Mouse (Mus musculus) CD4-positive helper T cell, adult 2 months (primary cell): ENCODE results near the gene Catsperz.
"Not testable (repeated sequence)": the region's sequence is repeated elsewhere in the genome, so short reads cannot be mapped to it uniquely, and the experiment has no call there.

Experiments
- DNase-seq: peaks from one replicate; pipeline ENCODE4 v3.0.0-alpha.2; 2012; ENCODE audit warnings: low read depth, missing footprints, low spot score

Gene Catsperz

DNA sequence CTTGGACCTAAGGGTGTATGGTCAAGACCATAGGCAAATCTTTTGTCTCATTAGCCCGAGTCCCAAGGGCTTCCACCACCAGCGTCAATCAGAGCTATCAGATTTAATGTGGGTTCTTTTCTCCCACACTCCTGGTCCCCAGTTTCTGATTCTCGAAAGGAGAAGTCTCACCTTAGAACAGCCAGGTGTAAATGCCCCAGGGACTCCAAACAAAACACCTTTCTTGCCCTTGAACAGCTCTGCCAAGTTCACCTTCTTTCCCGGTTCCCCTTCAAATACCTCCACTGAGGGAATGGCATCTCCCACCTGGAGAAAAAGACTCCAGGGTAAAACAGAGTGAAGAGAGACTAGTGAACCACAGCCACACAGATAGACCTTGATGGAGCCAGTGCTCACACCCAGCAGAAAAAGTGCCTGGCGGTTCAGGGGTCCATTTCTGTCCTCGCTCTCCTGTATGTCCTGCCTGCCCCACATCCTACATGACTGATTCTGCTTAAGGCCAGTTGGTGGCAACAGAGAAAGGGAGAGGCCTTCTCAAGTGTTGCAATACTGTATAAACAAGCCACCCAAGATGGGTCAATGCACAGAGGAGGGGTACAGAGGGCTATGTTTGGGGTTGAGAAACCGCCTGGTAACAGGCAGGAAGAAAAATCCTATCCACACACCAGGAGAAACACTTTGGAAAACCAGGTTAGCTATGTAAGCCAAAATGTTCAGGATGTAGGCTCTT lies 17.2 kb downstream of the Catsperz start:
- DNase-seq: no peak

DNA sequence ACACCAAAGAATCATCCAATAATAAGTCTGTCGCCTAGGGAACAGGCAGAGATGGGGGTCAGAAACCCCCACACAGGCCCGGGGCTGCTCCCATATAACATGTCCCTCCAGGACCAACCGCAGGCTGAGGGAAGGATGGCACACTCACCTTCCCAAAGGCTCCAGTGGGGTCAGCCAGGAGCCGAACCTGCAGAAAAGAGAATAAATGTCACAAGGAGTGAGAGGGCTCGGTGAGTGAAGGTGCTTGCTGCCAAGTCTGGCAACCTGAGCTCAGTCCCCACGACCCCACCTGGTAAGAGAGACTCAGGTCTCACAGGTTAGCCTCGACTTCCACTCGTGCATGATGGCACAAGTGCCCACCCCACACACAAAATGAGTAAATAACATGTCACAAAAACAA lies 18.1 kb downstream of the Catsperz start:
- no peak for DNase-seq

DNA sequence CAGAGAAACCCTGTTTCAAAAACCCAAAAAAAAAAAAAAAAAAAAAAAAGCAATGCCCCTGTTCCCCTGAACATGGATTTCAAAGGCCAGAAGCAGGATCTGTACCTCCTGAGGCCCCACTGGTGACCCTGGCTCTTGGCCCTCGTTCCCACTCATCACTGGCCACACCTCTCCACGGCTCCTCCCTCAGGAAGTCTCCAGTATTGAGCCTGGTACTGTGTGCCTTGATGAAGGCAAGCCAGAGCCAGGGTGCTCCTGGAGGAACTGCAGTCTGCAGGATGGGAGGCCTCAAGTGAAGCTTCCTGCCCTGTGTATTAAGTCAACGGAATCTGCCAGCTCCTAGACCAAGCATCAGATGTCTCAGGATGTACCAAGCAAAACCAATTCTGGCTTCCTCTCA lies 19.0 kb downstream of the Catsperz start:
- no peak for DNase-seq

DNA sequence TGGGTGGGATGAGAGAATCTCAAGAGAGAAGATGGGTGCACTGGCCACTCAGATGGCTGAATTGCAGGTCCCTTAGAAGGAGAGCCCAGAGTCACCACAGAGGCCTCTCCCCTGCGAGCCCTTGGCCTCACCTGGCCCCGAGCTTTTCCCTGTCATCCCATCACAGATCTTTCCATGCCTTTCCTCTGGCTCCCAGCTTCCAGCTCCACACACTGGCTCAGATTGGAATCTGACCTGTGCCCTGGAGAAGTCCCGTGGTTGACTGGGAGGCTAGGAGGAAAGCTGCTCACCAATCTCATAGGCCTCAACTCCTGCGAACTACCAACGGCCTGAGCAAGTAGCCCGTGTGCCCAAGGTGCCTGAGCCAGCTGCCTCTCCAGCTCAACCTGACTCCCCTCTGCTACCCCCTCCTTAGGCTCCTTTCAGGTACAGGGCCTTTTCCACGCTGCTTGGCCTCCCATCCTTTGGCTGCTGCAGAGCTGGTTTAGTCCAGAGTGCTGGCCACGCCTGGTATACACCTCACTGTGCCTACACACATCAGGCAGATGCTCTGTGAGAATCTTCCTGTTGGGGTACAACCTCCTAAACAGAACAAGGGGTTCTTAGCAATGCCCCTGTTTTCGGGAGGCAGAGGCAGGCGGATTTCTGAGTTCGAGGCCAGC lies 19.6 kb downstream of the Catsperz start:
- DNase-seq: no peak

DNA sequence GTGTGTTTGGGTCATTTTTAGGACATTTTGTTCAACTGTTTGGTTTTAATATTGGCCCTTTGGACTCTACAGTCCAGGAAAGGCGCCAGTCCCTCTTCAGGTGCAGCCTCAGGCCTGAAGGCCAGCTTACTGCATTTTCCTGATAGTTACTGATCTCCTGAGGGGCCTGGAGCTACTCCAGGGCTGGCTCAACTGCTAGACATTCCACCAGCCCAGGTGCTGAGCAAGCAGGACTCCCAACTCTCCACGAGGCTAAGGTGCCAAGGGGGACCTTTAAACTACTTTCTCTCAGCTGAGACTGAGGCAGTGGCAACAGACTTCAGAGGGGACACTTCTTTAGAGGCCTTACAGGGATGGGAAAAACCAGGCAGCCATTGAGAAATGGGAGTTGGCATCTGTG lies 20.3 kb downstream of the Catsperz start:
- no peak for DNase-seq

DNA sequence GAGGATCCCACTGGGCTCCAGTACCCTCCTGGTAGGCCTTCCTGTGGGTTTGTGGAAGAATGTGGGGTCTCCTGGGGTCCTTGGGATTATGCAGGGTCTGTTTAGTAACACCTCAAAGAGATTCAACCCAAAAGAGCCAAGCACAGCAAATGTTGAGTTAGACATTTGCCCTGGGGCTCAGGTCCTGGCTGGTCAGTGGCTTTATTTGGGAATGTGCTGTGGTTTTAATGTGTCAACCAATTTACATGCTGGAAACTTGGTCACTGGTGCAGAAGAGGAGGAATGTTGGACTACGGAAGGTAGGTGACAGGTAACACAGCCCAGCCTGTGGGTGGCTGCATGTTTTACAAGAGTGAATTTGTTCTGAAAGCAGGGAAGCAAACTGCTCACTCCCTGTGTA lies 22.1 kb downstream of the Catsperz start:
- no peak for DNase-seq

DNA sequence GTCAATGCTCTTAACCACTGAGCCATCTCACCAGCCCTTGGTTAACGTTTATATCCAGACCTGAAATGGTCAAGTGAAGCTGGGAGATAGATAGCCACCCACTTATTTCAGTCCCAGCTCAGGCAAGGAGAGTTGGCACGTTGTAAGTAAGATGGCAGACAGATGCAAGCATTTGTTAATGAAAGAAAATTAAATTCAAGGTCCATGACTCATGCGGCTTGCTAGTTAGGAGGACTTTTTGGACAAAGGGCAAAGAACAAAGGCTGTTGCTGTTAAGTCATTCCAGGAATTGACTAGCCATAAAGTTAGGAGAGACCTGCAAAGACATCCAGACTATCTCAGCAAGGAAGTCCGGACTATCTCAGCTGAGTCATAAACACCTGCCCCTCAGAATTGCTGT lies 25.5 kb downstream of the Catsperz start:
- DNase-seq: no peak

DNA sequence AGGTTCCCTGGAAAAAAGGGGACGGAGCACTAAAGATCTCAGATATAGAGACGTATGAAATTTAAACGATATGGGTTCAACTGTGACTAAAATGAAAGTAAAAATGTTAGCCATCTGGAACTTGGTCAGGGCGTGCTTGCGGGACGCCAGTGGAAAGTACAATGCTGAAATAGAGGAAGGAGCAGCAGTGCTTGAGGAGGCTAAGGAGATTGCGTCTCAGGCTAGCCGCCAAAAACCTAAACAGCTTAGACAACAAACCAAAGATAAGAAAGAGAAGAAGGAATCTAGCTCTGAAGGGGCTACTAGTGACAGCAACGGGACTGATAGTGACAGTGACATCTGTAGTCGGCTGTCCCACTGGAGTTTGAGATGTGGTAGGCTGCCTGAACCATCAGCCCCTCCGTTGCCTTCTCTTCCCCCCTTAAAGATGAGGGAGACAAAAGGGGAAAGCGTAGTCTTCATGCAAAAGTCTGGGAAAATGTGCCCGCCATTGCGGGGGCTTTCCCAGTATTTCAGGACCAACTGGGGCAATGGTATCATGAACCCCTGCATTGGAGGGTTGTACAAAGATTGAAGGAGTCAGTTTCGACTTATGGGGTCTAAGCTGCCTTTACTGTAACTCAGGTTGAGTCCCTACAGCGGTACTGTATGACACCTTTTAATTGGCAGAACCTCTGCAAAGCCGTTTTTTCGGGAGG lies 29.4 kb downstream of the Catsperz start:
- DNase-seq: not testable (repeated sequence)

DNA sequence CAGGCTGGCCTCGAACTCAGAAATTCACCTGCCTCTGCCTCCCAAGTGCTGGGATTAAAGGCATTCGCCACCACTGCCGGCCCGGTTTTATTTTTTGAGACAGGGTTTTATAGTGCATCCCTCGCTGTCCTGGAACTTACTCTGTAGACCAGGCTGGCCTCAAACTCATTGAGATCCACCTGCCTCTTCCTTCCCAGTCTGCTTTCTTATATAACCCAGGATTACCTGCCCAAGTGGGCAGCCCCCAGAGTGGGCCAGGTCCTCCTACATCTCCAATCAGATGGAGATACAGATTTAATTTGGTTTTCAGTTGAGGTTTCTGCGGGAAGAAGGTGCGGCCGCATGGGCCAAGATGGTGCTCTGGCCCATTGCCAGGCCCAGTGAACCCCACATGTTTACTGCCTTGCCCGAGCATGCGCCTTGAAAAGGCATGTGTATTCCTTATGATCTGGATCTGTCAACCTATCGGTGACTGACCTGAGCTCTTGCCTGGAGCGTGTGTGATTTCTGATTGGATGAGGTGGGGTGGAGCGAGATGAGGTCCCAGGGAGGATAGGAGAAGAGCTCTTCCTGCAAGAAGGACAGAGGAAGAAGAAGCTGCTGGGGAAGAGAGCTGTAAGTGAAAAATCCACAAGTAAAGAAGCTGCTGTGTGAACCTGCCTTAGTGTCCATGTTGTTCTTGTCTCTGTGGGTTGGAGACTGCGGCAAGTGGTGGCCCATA lies 31.3 kb downstream of the Catsperz start:
- no peak for DNase-seq

DNA sequence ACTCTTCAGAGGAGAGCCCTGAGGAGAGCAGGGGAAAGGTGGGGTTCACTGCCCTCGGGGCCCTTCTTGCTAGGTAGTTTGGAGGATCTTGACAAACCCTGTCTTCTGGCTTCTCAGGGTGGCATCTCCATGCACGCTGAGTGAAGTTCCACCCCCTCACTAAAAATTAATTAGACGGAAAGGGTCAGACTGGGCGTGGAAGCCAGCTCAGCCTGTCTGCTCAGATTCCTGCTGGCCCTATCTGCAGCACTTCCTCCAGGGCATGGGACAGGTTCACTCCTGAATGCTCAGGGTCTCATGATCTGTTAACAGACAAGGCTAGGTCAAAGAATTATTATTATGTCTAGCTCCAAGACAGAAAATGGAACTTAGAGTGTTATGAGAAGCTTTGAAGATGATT lies 32.7 kb downstream of the Catsperz start:
- no peak for DNase-seq

DNA sequence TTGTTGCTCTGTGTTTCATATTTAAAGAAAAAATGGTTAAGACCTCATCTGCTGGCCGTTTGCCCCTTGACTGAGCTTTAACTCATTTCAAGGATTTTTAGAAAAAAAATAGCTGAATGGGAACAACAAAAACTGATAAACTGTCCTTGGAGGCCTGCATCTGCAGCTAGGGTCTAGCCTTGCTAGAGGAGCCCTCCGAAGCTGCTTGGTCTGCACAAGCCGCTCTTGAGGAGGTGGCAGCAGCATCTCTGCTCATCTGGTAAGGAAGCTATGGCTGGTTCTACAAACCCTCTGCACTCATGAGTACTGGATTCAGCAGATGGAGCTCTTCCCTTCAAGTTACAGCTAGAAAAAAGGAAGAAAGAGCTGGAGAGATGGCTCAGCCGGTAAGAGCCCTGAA lies 47.2 kb downstream of the Catsperz start:
- no peak for DNase-seq

DNA sequence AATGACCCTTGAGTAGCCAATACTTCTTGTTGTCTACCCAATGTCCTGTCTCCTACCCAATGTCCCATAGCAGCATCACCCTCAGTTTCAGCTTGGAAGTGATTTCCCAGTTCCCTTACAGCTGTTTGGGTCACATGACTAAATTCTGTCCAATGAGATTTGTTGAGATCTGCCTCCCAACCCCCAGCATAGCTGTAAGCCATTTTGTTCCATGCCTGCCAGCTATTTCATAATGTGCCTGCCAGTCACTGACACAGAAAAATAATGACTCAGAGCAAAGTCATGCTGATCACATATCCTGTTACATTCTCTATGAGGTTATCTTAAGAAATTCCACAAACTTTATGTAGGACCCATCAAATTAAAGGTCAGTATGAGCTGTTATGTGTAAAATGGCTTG lies 48.4 kb downstream of the Catsperz start:
- DNase-seq: no peak

DNA sequence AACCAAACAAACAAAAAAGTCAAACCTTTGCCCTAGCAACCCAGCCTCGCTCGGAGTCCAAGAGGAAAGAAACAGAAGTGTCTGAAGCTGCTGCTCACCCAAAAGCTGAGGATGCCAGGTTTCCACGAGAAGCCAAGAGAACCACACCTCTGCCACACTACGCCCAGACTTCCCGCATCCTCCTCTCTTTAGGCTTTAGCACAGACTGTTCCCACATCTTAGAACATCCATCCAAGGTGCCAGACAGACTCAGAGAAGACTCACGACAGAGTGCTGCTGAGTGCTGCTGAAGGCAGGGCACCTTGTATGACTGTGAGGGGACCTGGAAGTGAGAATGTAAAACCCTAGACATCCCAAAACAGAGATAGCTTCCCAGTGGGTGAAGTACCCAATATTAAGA lies 49.3 kb downstream of the Catsperz start:
- no peak for DNase-seq

DNA sequence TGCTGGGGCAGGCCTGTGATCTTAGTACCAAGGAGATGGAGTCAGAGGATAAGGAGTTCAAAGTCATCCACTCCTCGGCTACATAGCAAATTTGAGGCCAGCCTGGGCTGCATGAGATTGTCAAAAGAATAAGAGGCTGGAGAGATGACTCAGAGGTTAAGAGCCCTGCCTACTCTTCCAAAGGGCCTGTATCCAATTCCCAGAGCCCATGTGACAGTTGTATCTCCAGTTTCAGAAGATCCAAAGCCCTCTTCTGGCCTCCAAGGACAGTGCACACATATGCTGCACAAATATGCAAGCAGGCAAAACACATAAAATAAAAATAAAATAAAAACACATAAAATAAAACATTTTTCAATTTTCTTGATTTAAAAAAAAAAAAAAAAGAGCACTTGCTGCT lies 50.9 kb downstream of the Catsperz start:
- no peak for DNase-seq

DNA sequence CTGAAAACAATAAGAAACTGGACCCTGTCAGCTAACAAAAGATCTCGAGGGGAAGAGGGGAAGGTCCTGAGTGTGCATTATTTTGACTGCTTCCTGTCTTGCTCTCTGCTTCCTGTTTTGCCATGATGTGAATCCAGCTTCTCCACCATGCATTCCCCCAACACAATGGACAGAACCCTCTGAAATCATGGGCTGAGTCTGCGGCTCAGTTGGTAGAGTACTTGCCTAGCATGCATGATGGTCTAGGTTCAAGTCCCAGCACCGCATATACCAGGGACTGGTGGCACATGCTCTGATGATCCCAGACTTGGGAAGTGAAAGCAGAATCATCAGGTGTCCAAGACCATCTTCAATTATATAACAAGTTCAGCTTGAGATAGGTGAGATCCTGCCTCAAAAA lies 52.5 kb downstream of the Catsperz start:
- no peak for DNase-seq
